Mouse (Mus musculus): Measurements from ENCODE around the gene Gm14295. TPM values are rescaled to one million over a fixed set of nuclear protein-coding genes. Genes with fewer than 3 reads are reported as not detected.
"Not testable (repeated sequence)": the region's sequence is repeated elsewhere in the genome, so short reads cannot be mapped to it uniquely, and the experiment has no call there.

Gene Gm14295
- polyA plus RNA-seq (2016; fragmentation: Nextera tagmentation; extraction: Ambion mirVana), result 4.4 and 6.4 TPM in 2 replicates

DNA sequence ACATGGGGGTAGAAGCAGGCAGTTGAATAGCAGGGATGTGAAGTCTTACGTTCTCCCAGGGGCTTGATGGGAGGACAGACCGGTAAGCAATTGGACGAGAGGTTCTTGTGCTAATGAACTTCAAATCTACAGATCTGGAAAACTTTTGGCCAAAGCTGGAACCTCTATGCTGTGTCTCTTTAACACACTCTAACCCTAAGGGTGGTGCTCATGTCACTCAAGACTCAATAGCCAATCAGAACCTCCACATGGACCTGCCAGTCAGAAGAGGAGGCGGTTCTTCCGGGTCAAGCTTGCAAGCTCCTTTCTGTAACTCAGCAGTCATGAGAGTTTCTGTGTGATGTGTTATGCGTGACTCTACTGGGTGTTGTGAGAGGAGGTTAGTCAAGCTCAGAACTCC is at the start of gene Gm14295:
Gene Gm14295, plus strand, starts transcription at position 301 of the 400 bp plus-strand sequence.
- not testable (repeated sequence) for H3K27me3 ChIP-seq (replicated peaks); H3K27ac ChIP-seq; ATAC-seq; H3K4me1 ChIP-seq; H3K9me3 ChIP-seq (replicated peaks); H3K36me3 ChIP-seq
- peak within 1 kb of the TSS; percentile 57 for H3K9ac ChIP-seq
- WGBS (ENCODE audit: insufficient replicate concordance), result no CpG with 5 or more reads among the region's 6 CpGs
- H3K4me2 ChIP-seq, result peak within 1 kb of the TSS; percentile 57
- peak within 1 kb of the TSS; percentile 59 for H3K4me3 ChIP-seq

- H3K36me3 ChIP-seq; H3K27me3 ChIP-seq (replicated peaks); H3K4me1 ChIP-seq; ATAC-seq; H3K9me3 ChIP-seq (replicated peaks); H3K27ac ChIP-seq: not testable (repeated sequence)
- peak overlapping the region; percentile 59 for H3K4me3 ChIP-seq
- peak overlapping the region; percentile 57 for H3K4me2 ChIP-seq
- H3K9ac ChIP-seq, result peak overlapping the region; percentile 57
- 14% methylated on average over 14 of the region's 15 CpGs for WGBS (ENCODE audit: insufficient replicate concordance)
These were observed 373 bp downstream of the Gm14295 start for GRCm38 (mm10) chr2:176798785-176799184.

- H3K27ac ChIP-seq; ATAC-seq; H3K36me3 ChIP-seq; H3K4me2 ChIP-seq; H3K27me3 ChIP-seq (replicated peaks); H3K9ac ChIP-seq; H3K4me3 ChIP-seq; H3K4me1 ChIP-seq; H3K9me3 ChIP-seq (replicated peaks): not testable (repeated sequence)
- WGBS (ENCODE audit: insufficient replicate concordance), result 77% methylated on average over 1 of the region's 3 CpGs
These were observed 32.4 kb downstream of the Gm14295 start, which contains the start of gene Gm14408 for GRCm38 (mm10) chr2:176830840-176831239. TSS of gene Gm14408 (plus strand) at chr2:176831140.

Other genes starting within 250 kb of the Gm14295 start
- gene Gm14308, start 162.3 kb upstream of the Gm14295 start, polyA plus RNA-seq (2016; fragmentation: Nextera tagmentation; extraction: Ambion mirVana), result 3.8 and 5.3 TPM in 2 replicates
- gene Zfp973, start 128.1 kb upstream of the Gm14295 start, polyA plus RNA-seq (2016; fragmentation: Nextera tagmentation; extraction: Ambion mirVana), result 3.9 and 4.0 TPM in 2 replicates
- 7.4 and 7.8 TPM in 2 replicates for gene Gm14305, start 90.3 kb upstream of the Gm14295 start, polyA plus RNA-seq (2016; fragmentation: Nextera tagmentation; extraction: Ambion mirVana)
- not detected in 2 replicates for gene Gm14408, start 32.5 kb downstream of the Gm14295 start, polyA plus RNA-seq (2016; fragmentation: Nextera tagmentation; extraction: Ambion mirVana)
- gene Gm14296, start 129.2 kb downstream of the Gm14295 start, polyA plus RNA-seq (2016; fragmentation: Nextera tagmentation; extraction: Ambion mirVana), result 1.9 and 2.7 TPM in 2 replicates
- 3.7 and 4.3 TPM in 2 replicates for gene Gm14419, start 202.3 kb downstream of the Gm14295 start, polyA plus RNA-seq (2016; fragmentation: Nextera tagmentation; extraction: Ambion mirVana)

Data from liver, embryonic 12.5 days (tissue).